Mouse (Mus musculus): ENCODE measurements around the gene Arrdc1.

- TF ChIP-seq EP300 (IDR thresholded peaks at IDR 0.05; ENCODE audit: insufficient read depth, low read depth, low read length): no peak
- no peak for TF ChIP-seq POLR2A (IDR thresholded peaks at IDR 0.05; ENCODE audit: insufficient read depth, low read depth, low read length)
- TF ChIP-seq CTCF (IDR thresholded peaks at IDR 0.05): no peak
Observed at GRCm38 (mm10) chr2:24934441-24934963, 550 bp downstream of the Arrdc1 start.
